Mouse (Mus musculus): ENCODE results near the gene Hbb-bs.
"Not testable (repeated sequence)": the region's sequence is repeated elsewhere in the genome, so short reads cannot be mapped to it uniquely, and the experiment has no call there.

The Hbb-bs gene

GRCm38 (mm10) chr7:103827808-103828207, at the start of gene Hbb-bs:
Hbb-bs (minus strand) TSS chr7:103828096.
- DNase-seq: no peak

- no peak for DNase-seq
Observed at GRCm38 (mm10) chr7:103877093-103877492, 49.2 kb upstream of the Hbb-bs start.

GRCm38 (mm10) chr7:103874451-103874850, 46.6 kb upstream of the Hbb-bs start:
- DNase-seq: no peak

DNA sequence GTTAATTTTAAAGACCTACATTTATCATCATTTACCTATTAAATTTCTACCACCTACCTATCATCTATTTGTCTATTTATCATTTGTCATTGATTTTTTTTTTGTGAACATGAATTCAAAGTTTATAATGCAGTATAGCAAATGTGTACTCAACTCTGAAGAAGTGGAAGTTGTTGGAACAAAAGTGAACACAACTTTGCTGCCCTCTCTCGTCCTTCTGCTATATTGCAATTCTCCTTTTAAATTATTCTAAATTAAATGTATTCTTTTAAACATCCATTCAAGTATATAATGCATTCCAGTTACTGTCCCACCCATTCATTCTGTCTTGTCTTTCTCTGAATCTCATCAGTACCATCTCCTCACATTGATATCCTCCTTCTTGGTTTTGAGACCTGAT, 45.2 kb upstream of the Hbb-bs start:
- no peak for DNase-seq

DNA sequence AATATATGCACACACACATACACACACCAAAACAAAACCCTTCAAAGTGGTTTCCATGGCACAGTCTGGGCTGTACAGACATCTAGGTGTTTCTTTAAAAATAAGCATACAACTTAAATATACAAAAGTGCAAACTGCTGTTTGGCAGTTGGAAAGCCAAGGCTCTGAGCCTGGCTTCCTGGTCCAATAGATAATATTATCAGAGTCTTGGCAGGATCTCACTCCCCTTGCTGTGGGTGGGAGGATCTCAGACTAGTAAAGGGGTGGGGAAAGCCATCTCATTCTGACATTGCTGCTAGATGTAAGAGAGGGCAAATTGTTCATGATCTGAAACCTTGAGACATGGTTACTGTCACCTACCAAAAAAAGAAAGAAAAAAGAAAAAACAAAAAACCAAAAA, 42.8 kb upstream of the Hbb-bs start:
- DNase-seq: no peak

DNA sequence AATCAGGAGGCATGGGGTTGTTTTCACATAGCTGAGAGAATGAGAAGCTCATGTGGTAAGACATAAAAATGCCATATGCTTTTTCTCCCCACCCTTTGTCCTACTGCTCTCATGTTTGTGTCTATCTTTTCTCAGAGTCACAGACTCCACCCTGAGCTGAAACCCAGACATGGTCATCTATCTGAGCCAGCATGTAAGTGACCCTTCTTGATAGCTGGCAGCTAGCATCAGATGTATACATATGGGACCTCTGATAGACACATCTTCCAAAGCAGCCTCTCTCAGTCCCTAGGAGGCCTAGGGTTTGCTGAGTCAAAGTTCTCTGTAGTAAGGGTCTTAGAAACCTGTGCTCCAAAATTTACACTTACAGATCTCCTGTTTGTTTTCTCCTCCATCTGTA, 37.8 kb upstream of the Hbb-bs start:
- no peak for DNase-seq

- no peak for DNase-seq
Observed at GRCm38 (mm10) chr7:103861531-103861930, 33.6 kb upstream of the Hbb-bs start.

DNA sequence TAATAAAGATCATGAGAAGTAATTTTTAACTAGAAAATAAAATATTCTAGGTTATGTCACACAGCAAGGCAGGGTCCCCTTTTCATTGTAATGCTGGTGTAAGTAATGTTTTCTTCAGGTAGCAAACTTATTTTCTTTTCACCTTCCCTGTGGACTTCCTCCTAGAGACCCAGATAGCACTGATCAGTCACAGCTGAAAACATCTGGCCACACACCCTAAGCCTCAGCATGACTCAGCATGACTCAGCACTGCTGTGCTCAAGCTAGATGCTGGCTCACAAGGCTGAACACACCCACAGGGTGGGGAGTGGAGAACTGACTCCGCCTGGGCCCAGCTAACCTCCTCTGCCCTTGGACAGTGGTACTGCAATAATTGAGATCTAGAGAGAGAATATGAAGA, 33.0 kb upstream of the Hbb-bs start:
- peak; percentile 1 for DNase-seq

DNA sequence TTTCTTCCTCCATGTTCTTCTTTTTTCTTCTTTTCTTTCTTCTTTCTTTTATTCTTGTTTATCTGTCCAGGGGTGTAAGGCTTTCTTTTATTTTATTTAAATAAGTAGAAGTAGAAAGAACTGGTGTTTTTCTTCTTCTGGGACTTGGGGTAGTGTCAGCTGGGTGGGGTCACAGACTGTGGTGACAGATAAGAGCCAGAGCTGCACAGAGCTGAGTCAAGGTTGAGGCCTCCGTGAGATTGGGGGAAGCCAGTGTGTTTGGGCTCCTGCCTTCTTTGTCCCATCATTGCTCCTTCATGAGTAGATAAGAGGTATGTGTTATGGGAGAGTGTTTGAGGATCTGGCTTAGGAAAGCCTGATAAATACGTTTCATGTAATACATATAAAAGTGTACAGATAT, 31.2 kb upstream of the Hbb-bs start:
- DNase-seq: no peak

DNA sequence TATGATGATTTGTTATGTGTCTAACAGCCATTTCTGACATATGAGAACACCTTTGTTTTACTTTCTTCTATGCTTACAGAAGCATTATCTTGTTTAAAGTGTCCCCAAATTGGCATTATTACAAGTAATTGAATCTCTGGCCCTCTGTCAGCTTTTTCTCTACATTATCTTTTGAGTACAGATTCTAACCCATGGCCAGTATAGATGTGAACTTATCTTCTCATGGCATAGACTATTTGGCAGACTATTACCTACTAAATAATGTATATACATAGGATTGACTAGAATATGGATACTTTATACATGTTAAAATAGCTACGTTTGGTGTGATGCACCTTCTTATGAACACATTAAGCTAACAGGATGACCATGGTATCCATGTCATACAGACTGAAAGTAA, 26.8 kb upstream of the Hbb-bs start:
- no peak for DNase-seq

GRCm38 (mm10) chr7:103853090-103853489, 25.2 kb upstream of the Hbb-bs start, which contains the start of gene Hbb-y:
Hbb-y (minus strand) TSS chr7:103853216.
- DNase-seq: no peak

GRCm38 (mm10) chr7:103844525-103845325, 16.8 kb upstream of the Hbb-bs start:
- DNase-seq: no peak

GRCm38 (mm10) chr7:103843034-103843433, 15.1 kb upstream of the Hbb-bs start, which contains the start of gene Hbb-bh1:
Hbb-bh1 (minus strand) TSS chr7:103843164.
- DNase-seq: no peak

DNA sequence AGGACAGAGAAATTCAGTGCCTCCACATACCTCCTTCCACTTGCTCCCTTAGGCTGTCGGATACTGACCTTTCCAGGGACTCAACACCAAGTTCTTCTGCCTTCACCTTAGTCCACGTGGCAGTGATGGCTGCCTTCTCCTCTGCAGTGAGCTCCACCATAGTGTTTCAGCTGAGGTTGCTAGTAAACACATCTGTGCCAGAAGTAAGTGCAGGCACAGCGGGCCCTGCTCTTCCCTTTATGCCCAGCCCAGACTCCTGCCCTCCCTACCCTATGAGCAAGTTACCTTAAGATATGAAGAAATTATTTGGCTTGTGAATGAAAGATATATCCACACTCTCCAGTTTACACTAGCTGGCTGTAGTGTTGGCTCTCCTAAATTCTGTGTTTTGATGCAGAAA, 12.4 kb upstream of the Hbb-bs start, which contains the start of gene Hbb-bh2:
Gene Hbb-bh2, minus strand, starts transcription at position 253 of the 400 bp plus-strand sequence.
- no peak for DNase-seq

- not testable (repeated sequence) for DNase-seq
Observed at GRCm38 (mm10) chr7:103827139-103827538, 757 bp downstream of the Hbb-bs start.

DNA sequence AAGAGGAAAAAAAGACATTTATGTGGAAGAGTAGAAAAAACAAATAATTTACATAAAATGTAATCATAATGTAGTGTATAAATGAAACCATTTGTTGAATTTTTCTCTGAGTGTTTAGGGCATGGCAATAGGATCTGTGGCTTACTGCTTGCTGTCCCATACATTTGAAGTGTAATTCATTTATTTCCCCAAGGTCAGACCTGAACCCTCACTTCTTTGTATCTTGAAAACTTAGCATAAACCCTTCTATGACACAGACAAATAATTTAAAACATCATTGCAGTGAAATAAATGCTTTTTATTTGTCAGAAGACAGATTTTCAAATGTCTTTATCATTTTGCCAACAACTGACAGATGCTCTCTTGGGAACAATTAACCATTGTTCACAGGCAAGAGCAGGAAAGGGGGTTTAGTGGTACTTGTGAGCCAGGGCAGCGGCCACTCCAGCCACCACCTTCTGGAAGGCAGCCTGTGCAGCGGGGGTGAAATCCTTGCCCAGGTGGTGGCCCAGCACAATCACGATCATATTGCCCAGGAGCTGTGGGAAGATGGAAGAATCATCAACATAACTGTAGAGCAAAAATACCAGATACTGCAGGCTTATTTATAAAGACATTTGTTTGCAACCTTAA, 1.5 kb downstream of the Hbb-bs start:
- no peak for DNase-seq

GRCm38 (mm10) chr7:103825536-103826254, 2.2 kb downstream of the Hbb-bs start:
- DNase-seq: no peak

DNA sequence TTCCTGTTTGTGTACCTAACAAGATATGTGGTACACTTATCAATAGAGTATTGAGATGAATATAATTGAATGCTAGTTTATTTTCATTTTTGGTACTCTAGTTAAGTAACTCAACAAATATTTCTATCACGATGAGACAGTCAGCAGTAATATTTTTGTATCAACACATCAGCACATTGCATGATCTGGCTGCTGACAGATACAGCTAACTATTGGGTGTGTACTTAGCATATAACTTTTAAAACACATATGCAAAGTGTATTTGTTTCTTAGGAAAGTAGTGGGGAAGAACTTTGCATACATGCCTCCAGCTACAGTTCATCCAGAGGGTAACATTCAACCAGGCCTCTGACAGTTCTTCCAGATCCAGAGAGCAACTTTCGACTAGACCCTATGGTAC, 3.3 kb downstream of the Hbb-bs start:
- no peak for DNase-seq

DNA sequence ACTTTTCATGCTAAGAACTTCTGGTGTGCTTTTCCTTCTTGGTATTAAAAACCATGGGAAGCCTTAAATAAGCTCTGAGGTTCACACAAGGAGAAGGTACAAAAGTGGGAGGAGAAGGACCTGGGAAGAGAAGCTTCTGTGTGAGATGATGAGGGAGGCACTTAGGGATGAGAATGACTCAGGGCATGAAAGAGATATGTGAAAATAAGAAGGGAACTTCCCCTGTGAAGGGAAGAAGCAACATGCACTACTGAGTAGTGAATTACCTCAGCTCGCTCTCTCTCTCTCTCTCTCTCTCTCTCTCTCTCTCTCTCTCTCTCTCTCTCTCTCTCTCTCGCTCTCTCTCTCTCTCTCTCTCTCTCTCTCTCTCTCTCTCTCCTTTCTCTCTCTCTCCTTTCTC, 12.8 kb downstream of the Hbb-bs start:
- not testable (repeated sequence) for DNase-seq

GRCm38 (mm10) chr7:103813766-103814165, 14.1 kb downstream of the Hbb-bs start, which contains the start of gene Hbb-bt:
Hbb-bt (minus strand) TSS chr7:103813996.
- DNase-seq: no peak

- DNase-seq: not testable (repeated sequence)
Observed at GRCm38 (mm10) chr7:103813152-103813551, 14.7 kb downstream of the Hbb-bs start.

GRCm38 (mm10) chr7:103812174-103812573, 15.7 kb downstream of the Hbb-bs start:
- DNase-seq: no peak

GRCm38 (mm10) chr7:103811223-103811845, 16.6 kb downstream of the Hbb-bs start:
- DNase-seq: no peak

All from lung, postnatal 36 days (tissue).